Mouse (Mus musculus) MEL (cell line): ENCODE measurements at regions not wholly inside any gene's neighbourhood (a gene's known extent, or its start where the extent isn't known, plus 50 kb on each side); places are given as distances from the start of the nearest gene placed in this dataset.

Experiments
- DNase-seq: peaks from one replicate; pipeline ENCODE4 v3.0.0; 2011; ENCODE audit warnings: low read depth, low spot score
- H3K27ac ChIP-seq: 2 replicates; pipeline ENCODE4 v1.5.1; 2012; ENCODE audit warnings: low read depth, mild to moderate bottlenecking, control low read depth, low read length, moderate library complexity; ENCODE audit not compliant: control insufficient read depth
- H3K27me3 ChIP-seq, 2 experiments: fragments of 150-350 bp in 1 of 2; sonication (generic) in 1 of 2; 2 replicates each; pipeline ENCODE4 v1.6.1; 2012; ENCODE audit warnings: low read length in 2 of 2, mild to moderate bottlenecking in 2 of 2, improper control_type of control experiment in 1 of 2, moderate library complexity in 1 of 2; ENCODE audit not compliant: insufficient read depth in 2 of 2, control insufficient read depth in 1 of 2
- H3K36me3 ChIP-seq, 2 experiments: 2 replicates each; pipeline ENCODE4 v1.6.1; 2012 to 2014; ENCODE audit warnings: low read length in 2 of 2, improper control_type of control experiment in 1 of 2, inconsistent platforms in 1 of 2, mild to moderate bottlenecking in 1 of 2; ENCODE audit not compliant: insufficient read depth in 2 of 2, control insufficient read depth in 1 of 2
- H3K4me1 ChIP-seq, 2 experiments: fragments of 150-350 bp in 1 of 2; sonication (generic) in 1 of 2; 2 replicates each; pipeline ENCODE4 v1.6.1; 2012; ENCODE audit warnings: low read length in 2 of 2, improper control_type of control experiment in 1 of 2, mild to moderate bottlenecking in 1 of 2; ENCODE audit not compliant: insufficient read depth in 2 of 2, control insufficient read depth in 1 of 2
- H3K4me3 ChIP-seq, 2 experiments: fragments of 150-350 bp in 1 of 2; sonication (generic) in 1 of 2; 2 replicates each; pipeline ENCODE4 v1.5.1; 2012; ENCODE audit warnings: low read depth in 2 of 2, low read length in 2 of 2, mild to moderate bottlenecking in 2 of 2, moderate library complexity in 2 of 2, control low read depth in 1 of 2, improper control_type of control experiment in 1 of 2; ENCODE audit not compliant: control insufficient read depth in 1 of 2, insufficient read depth in 1 of 2
- H3K79me2 ChIP-seq: 2 replicates; pipeline ENCODE4 v1.6.1; 2012; ENCODE audit warnings: mild to moderate bottlenecking, low read length, moderate library complexity; ENCODE audit not compliant: control insufficient read depth, poor library complexity, insufficient read depth
- H3K9ac ChIP-seq: 2 replicates; pipeline ENCODE4 v1.6.1; 2012; ENCODE audit warnings: low read depth, mild to moderate bottlenecking, control low read depth, low read length, moderate library complexity; ENCODE audit not compliant: control insufficient read depth, poor library complexity, severe bottlenecking
- H3K9me3 ChIP-seq: fragments of 150-350 bp; sonication (generic); replicated peaks from 2 replicates; pipeline ENCODE4 v1.6.1; 2012; ENCODE audit warnings: mild to moderate bottlenecking, low read length, improper control_type of control experiment, moderate library complexity; ENCODE audit not compliant: insufficient read depth
- BHLHE40 ChIP-seq: IDR thresholded peaks from 2 replicates; pipeline ENCODE4 v1.6.1; 2012; ENCODE audit warnings: low read depth, mild to moderate bottlenecking, inconsistent platforms, low read length, improper control_type of control experiment, borderline replicate concordance
- CHD1 ChIP-seq: IDR thresholded peaks from 2 replicates; pipeline ENCODE4 v1.6.1; 2012; ENCODE audit warnings: low read depth, mild to moderate bottlenecking, inconsistent platforms, low read length, improper control_type of control experiment
- CHD2 ChIP-seq: IDR thresholded peaks from 2 replicates; pipeline ENCODE4 v1.6.1; 2011; ENCODE audit warnings: low read length, improper control_type of control experiment
- GABPA ChIP-seq: IDR thresholded peaks from 2 replicates; pipeline ENCODE4 v1.6.1; 2012; ENCODE audit warnings: low read depth, mild to moderate bottlenecking, inconsistent platforms, low read length, improper control_type of control experiment, moderate library complexity
- GATA1 ChIP-seq: IDR thresholded peaks from 2 replicates; pipeline ENCODE4 v1.6.1; 2011; ENCODE audit warnings: low read depth, low read length, improper control_type of control experiment
- KAT2A ChIP-seq: conservative IDR thresholded peaks from 2 replicates; pipeline ENCODE4 v1.6.1; 2012; ENCODE audit warnings: low read depth, low read length, improper control_type of control experiment, inconsistent platforms
- MAFK ChIP-seq: IDR thresholded peaks from 2 replicates; pipeline ENCODE4 v1.6.1; 2011; ENCODE audit warnings: low read depth, mild to moderate bottlenecking, low read length, improper control_type of control experiment, borderline replicate concordance
- MAX ChIP-seq: IDR thresholded peaks from 2 replicates; pipeline ENCODE4 v1.6.1; 2011; ENCODE audit warnings: low read length, improper control_type of control experiment
- MEF2A ChIP-seq: IDR thresholded peaks from 2 replicates; pipeline ENCODE4 v1.6.1; 2014; ENCODE audit warnings: low read depth, mild to moderate bottlenecking, inconsistent platforms, low read length, improper control_type of control experiment; ENCODE audit not compliant: poor library complexity, insufficient replicate concordance, severe bottlenecking; ENCODE audit errors: extremely low read depth
- MYB ChIP-seq: IDR thresholded peaks from 2 replicates; pipeline ENCODE4 v1.6.1; 2011; ENCODE audit warnings: mild to moderate bottlenecking, low read depth, low read length, improper control_type of control experiment
- NRF1 ChIP-seq: IDR thresholded peaks from 2 replicates; pipeline ENCODE4 v1.6.1; 2014; ENCODE audit warnings: low read depth, mild to moderate bottlenecking, inconsistent platforms, low read length, improper control_type of control experiment, moderate library complexity; ENCODE audit not compliant: poor library complexity, insufficient read depth, severe bottlenecking
- POLR2A ChIP-seq, 2 experiments: IDR thresholded peaks; 2 replicates each; pipeline ENCODE4 v1.6.1; 2011 to 2012; ENCODE audit warnings: low read length in 2 of 2, mild to moderate bottlenecking in 2 of 2, control low read depth in 1 of 2, improper control_type of control experiment in 1 of 2, low read depth in 1 of 2, moderate library complexity in 1 of 2; ENCODE audit not compliant: control insufficient read depth in 1 of 2, insufficient read depth in 1 of 2, poor library complexity in 1 of 2
- POLR2AphosphoS2 ChIP-seq: IDR thresholded peaks from 2 replicates; pipeline ENCODE4 v1.6.1; 2011; ENCODE audit warnings: low read length, improper control_type of control experiment
- SIN3A ChIP-seq: IDR thresholded peaks from 2 replicates; pipeline ENCODE4 v1.6.1; 2012; ENCODE audit warnings: low read length, improper control_type of control experiment, inconsistent platforms
- TBP ChIP-seq: IDR thresholded peaks from 2 replicates; pipeline ENCODE4 v1.8.0; 2011; ENCODE audit warnings: low read depth, low read length, improper control_type of control experiment
- UBTF ChIP-seq: IDR thresholded peaks from 2 replicates; pipeline ENCODE4 v1.6.1; 2012; ENCODE audit warnings: low read depth, mild to moderate bottlenecking, inconsistent platforms, low read length, improper control_type of control experiment, moderate library complexity, borderline replicate concordance; ENCODE audit not compliant: insufficient read depth
- USF2 ChIP-seq, 2 experiments: IDR thresholded peaks; 2 replicates each; pipeline ENCODE4 v1.6.1; 2011 to 2012; ENCODE audit warnings: improper control_type of control experiment in 2 of 2, low read length in 2 of 2, borderline replicate concordance in 1 of 2, inconsistent platforms in 1 of 2, low read depth in 1 of 2, mild to moderate bottlenecking in 1 of 2; ENCODE audit not compliant: insufficient read depth in 1 of 2
- ZC3H11A ChIP-seq: IDR thresholded peaks from 2 replicates; pipeline ENCODE4 v1.6.1; 2012; ENCODE audit warnings: low read depth, mild to moderate bottlenecking, inconsistent platforms, low read length, improper control_type of control experiment
- ZMIZ1 ChIP-seq: IDR thresholded peaks from 2 replicates; pipeline ENCODE4 v1.6.1; 2012; ENCODE audit warnings: low read depth, mild to moderate bottlenecking, inconsistent platforms, low read length, improper control_type of control experiment, moderate library complexity
- ZNF384 ChIP-seq: IDR thresholded peaks from 2 replicates; pipeline ENCODE4 v1.6.1; 2012; ENCODE audit warnings: low read depth, mild to moderate bottlenecking, inconsistent platforms, low read length, improper control_type of control experiment

DNA sequence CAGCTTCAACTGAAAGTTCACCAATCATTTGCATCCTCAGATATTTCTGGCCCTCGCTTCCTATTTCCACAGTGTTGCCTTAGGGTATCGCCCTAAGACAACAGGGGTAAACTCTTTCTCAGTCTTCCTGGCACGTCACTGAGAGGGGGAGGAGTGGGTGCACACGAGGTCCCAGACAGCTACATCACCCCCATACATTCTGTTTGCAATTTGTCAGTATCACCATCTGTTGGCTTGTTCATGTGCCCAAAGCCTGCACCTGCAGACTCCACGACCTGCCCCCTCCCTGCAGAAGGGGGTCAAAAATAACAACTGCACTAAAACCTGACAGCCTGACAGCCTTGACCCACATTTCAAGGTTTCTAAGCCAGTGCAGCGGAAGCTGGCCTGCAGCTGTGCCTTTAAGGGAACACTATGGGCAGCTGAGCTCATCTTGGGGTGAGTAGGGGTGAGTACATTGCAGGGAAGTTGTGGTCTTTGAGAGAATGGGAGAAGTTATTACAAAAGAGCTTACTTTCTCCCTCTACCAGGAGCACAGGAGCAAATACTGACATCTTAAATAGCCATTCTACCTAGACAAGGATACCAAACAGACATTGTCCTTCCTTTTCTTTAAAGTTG, 58.8 kb upstream of the Atl2 start:
- no peak for DNase-seq
- H3K79me2 ChIP-seq, result no peaks in the 10 kb centered on the region
- no peak overlapping the region for H3K9ac ChIP-seq
- peaks cover 8 to 10% of the 10 kb centered on the region in 2 experiments; a peak in 3 of 4 replicates for H3K4me1 ChIP-seq
- no peaks in the 10 kb centered on the region for H3K9me3 ChIP-seq
- H3K27me3 ChIP-seq, result no peaks in the 10 kb centered on the region
- no peak for TF ChIP-seq GABPA
- TF ChIP-seq SIN3A, result no peak
- TF ChIP-seq BHLHE40, result no peak
- no peak for TF ChIP-seq ZC3H11A
- TF ChIP-seq USF2 (IDR thresholded peaks at IDR 0.05; ENCODE audit: borderline replicate concordance in 1 of 2, insufficient read depth in 1 of 2, low read depth in 1 of 2, low read length in 2 of 2), result no peak
- TF ChIP-seq MAFK, result no peak
- no peak for TF ChIP-seq CHD1
- no peak for TF ChIP-seq ZMIZ1
- TF ChIP-seq UBTF, result no peak
- TF ChIP-seq MEF2A, result no peak
- TF ChIP-seq POLR2A (IDR thresholded peaks at IDR 0.05; ENCODE audit: control insufficient read depth in 1 of 2, insufficient read depth in 1 of 2, low read depth in 1 of 2, low read length in 2 of 2, poor library complexity in 1 of 2), result no peak
- no peak for TF ChIP-seq MYB
- TF ChIP-seq KAT2A, result no peak
- no peak for TF ChIP-seq ZNF384
- TF ChIP-seq CHD2, result no peak
- TF ChIP-seq NRF1, result no peak
- no peak for TF ChIP-seq POLR2AphosphoS2
- TF ChIP-seq, all 39 proteins: peak for 0
- Histone ChIP-seq H3K4me3 (no peak overlapping the region), H3K36me3 (peaks cover 0 to 5% of the 10 kb centered on the region in 2 experiments; a peak in 2 of 4 replicates), H3K27ac (no peak overlapping the region)

DNA sequence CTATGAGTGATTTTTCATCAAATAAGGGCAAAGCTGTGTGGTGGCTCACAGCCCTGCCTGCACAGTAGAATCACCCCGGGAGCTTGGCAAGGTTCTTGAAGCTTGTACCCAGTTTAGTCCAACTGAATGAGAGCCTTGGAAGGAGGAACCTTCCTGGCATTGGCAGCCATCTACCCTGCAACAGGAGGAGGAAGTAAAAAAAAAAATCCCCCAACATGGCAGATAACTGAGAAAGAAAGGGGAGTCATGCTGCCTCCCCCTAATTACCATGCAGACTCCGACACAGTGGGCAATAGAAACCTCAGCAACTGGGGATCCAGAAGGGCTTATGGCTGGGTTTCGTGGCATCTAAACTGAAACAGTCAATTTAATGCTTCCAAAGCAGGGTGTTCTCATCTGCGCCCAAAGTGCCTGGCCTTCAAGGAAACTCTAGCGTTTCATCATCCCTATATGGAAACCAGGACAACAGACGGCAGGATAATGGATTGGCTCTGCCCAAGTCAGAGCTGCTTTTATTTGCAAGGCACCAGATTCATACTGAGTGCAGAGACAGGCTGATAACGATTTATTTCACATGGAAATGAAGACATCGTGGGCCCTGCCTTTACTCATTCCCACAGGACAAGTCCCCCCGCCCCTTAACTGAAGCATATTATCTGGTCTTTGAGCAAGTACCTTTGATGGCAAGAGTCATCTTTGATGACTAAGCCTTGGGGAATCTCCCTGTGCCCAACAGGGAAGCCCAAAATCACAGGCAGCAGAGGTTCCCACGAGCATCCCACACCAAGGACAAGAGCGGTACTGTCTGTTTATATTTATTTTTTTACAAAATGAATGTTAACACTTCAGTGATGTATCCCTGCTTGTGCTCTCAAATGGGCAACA, 52.9 kb upstream of the Atl2 start:
- peak; percentile 35 for DNase-seq
- no peak overlapping the region for H3K27ac ChIP-seq
- 0 out of 2 replicates have a peak, but pooled peaks have one; percentile 10 for TF ChIP-seq GATA1
- TF ChIP-seq SIN3A, result no peak
- no peak for TF ChIP-seq BHLHE40
- no peak for TF ChIP-seq MAX
- no peak for TF ChIP-seq KAT2A
- TF ChIP-seq TBP, result no peak
- TF ChIP-seq NRF1, result no peak
- no peak for TF ChIP-seq POLR2A (IDR thresholded peaks at IDR 0.05; ENCODE audit: control insufficient read depth in 1 of 2, insufficient read depth in 1 of 2, low read depth in 1 of 2, low read length in 2 of 2, poor library complexity in 1 of 2)
- peak; percentile 85 for TF ChIP-seq ZNF384

More for the DNA sequence above, 52.9 kb upstream of the Atl2 start:
- H3K27me3 ChIP-seq, result no peaks in the 10 kb centered on the region
- H3K4me3 ChIP-seq, result no peak overlapping the region
- no peaks in the 10 kb centered on the region for H3K9me3 ChIP-seq
- H3K4me1 ChIP-seq, result peaks cover 3 to 4% of the 10 kb centered on the region in 2 experiments; a peak in 3 of 4 replicates
- H3K79me2 ChIP-seq, result no peaks in the 10 kb centered on the region
- no peak overlapping the region for H3K9ac ChIP-seq
- H3K36me3 ChIP-seq, result peaks cover 0 to 3% of the 10 kb centered on the region in 2 experiments; a peak in 2 of 4 replicates
